Mouse (Mus musculus): Measurements from ENCODE around the gene Rhbdd3.

Gene Rhbdd3

GRCm38 (mm10) chr11:5129035-5129480 lies 30.3 kb downstream of the Rhbdd3 start:
- DNase-seq (ENCODE audit: low read depth, low spot score), result no peak

DNA sequence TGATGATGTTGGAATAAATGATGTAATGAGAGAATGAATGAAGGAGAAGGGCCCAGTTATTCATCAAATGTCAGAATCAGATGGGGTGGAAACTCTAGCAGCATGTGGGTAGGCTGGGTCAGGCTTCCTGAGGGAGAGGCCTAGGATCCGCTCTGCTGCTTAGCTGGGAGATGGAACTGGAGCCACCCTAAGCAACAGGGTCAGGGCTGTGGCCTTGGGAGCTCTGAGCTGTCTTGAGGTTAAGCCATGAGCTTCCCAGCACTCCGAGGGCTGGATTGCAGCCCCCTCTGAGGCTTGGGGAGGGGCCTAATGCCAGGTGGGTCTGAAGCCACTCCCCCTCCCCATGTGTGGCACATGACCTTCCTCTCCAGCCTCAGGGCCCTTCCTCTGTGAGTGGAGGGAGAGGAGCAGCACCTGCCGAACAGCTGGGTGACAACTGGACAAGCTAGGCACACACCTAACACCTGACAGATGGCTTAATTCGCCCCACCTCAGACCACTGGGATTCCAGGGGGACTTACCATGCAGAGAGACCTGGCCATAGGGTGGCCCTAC lies 31.5 kb downstream of the Rhbdd3 start:
- no peak for DNase-seq (ENCODE audit: low read depth, low spot score)

DNA sequence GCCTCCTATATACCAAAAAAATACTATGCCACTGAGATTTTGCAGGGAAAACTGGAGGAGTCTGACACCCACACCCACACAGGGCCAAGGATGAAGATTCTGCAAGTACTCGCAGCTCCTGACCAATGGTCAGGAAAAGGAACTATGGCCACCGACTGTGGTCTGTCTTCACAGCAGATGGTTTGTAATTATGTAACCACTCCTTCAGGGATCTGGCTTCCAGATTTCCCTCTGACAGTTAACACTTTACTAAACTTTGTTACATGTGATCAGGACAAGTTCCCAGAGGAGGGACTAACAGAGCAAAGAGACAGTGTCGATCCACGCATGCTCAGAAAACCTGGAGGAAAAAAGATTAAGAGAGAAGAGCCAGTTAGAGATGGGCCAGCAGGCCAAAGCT lies 34.0 kb downstream of the Rhbdd3 start:
- no peak for DNase-seq (ENCODE audit: low read depth, low spot score)

- no peak for DNase-seq (ENCODE audit: low read depth, low spot score)
These were observed 37.2 kb downstream of the Rhbdd3 start for GRCm38 (mm10) chr11:5135914-5136313.

- no peak for DNase-seq (ENCODE audit: low read depth, low spot score)
These were observed 39.9 kb downstream of the Rhbdd3 start for GRCm38 (mm10) chr11:5138642-5139041.

- no peak for DNase-seq (ENCODE audit: low read depth, low spot score)
These were observed 40.6 kb downstream of the Rhbdd3 start for GRCm38 (mm10) chr11:5139372-5139771.

- no peak for DNase-seq (ENCODE audit: low read depth, low spot score)
These were observed 41.9 kb downstream of the Rhbdd3 start for GRCm38 (mm10) chr11:5140619-5141018.

DNA sequence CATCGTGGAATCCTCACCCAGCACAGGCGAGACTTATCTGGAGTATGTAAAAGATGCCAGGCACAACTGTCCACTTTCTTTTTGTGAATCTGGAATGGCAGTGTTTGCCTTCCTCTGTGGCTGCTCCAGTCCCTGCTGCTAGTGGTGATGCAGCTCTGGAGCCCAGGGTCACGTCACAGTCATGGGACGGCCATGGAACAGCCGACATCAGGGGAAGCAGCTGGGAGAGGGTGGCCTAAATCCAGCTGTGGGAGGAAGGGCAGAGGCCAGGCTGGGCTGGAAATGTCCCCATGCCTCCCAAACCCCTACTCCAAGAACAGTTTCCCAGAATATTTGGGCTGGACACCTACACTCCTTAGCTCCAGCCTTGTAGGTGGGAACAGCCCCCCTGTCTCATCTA lies 42.5 kb downstream of the Rhbdd3 start:
- DNase-seq (ENCODE audit: low read depth, low spot score), result no peak

DNA sequence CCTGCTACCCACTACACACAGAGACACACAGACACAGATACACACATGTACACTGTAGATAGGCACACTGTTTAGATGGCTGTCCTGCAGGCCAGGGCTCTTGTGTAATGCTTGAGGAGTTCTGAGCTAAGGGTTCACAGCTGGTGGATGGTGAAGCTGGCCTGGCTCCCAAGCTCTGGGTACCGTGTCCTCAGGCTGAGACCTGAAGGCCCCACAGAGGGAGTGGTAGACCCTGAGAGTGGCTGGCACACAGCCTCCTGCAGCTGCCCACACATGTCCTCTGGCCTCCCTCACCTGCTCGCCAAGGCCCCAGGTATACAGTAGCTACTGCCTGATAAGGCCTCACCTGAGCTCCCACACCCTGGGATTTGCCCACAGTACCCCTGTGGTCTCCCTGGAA lies 43.2 kb downstream of the Rhbdd3 start:
- no peak for DNase-seq (ENCODE audit: low read depth, low spot score)

DNA sequence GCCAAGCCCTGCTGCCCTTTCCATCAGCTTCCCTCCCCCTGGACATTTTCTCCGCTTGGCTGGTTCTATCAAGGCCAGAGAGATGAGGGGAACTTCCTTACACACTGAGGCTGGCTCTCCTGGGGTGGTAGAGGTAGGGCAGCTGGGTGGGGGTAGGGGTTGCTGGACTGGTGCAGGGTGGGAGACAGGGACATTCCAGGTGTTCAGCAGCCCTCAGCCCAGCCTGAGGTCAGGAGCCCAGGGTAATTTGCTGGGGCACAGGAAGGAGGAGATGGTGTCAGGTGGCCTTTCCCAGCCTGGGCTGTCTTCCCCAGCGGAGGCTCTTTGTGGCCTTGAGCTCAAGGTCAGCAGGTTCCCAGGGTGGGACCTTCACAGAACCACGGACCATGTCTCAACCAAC lies 46.9 kb downstream of the Rhbdd3 start:
- DNase-seq (ENCODE audit: low read depth, low spot score), result no peak

DNA sequence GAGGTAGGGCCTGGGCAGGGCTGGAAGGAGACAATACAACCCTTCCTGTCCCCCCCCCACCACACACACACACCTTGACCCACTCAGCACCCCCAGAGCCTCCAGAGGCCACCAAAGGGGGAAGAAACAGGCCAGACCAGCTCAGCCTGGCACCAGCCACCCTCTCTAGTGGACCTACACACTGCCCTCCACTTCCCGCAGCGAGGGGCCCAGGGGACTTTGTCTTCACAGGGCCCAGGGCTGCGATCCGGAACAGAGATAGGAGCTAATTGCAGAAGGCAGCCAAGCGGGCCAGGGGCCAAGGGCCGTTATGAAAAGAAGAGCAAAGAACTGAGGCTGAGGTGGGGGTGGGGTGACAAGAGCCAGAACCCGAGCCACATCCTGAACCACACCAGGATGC lies 50.5 kb downstream of the Rhbdd3 start:
- DNase-seq (ENCODE audit: low read depth, low spot score), result no peak

DNA sequence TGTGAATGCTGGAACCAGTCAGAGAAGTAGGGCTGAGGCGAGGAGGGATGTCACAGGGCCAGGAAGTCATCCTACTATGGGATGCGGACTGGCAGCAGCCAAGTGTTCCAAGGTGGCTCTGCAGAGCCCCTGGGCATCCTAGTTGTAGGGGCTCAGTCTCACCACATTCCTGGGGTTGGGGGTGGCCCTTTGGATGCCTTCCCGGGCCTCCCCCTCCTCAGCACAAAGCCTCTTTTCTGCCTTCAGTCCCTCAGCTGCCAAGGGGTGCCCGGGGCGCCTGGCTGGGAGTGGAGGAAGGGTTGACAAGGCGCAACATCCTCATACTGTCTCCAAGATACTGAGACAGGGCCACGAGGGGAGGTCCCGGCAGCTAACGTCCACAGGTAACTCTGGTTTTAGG lies 51.2 kb downstream of the Rhbdd3 start:
- no peak for DNase-seq (ENCODE audit: low read depth, low spot score)

DNA sequence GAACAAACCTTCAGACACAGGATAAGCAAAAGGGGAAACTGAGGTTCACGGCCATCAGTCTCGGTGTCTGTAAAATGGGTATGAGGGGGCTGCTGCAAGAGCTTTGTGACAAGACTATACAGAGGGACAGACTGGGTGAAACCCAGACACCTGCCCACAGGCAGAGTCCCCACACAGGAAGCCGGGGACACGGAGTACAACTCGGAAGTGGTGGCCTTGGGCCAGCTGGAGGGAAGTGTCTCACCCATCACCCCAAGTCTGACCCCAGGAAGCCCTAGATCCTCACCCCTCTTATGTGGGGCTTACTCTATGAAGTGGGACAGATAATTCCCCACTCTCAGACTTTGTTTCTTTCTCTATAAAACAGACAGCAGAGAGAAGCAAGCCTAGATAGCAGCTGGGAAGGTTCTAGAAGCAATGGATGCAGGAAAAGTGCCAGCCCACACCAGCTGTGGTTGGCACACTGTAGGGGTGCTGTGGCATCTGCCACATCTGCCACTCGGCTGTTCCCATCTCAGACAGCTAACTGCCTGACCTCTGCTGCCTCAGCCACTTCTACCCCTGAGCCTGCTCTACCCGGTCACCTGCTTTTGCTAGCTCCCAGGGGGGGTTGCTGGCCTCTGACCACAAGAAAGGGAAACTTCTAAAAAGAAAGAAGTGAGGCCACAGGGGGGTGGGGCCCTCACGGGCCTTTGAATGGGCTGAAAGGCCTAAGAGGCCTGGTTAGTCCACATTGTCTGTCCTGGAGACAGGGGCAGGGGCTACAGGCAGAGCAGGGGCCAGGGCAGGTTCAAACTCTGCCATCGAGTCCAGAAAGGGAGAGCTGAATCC lies 51.9 kb downstream of the Rhbdd3 start:
- no peak for DNase-seq (ENCODE audit: low read depth, low spot score)

DNA sequence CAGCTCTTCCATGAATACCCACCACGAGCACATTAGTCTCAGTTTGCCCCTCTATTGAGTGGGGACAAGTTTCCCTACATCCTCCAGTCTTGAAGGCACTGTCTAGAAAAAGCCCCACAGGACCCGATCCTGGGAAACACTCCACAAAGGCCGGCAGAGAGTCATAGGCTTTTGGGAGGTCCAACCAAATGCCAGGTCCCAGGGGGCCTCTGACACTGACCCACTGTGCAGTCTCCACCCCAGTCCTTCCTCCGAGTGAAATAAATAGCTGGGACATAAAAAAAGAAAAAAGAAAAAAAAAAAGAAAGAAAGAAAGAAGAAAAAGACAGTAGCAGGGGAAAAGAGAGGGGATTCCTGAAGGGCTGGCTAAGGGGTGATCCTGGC lies 52.5 kb downstream of the Rhbdd3 start:
- no peak for DNase-seq (ENCODE audit: low read depth, low spot score)

GRCm38 (mm10) chr11:5151680-5152337 lies 53.1 kb downstream of the Rhbdd3 start, which contains the start of gene Emid1:
Gene Emid1 (minus strand): TSS chr11:5152257.
- DNase-seq (ENCODE audit: low read depth, low spot score), result no peak

- DNase-seq (ENCODE audit: low read depth, low spot score), result no peak
These were observed 56.5 kb downstream of the Rhbdd3 start for GRCm38 (mm10) chr11:5154961-5155805.

All from telencephalon, adult 2 months (tissue).